Mouse (Mus musculus) kidney, postnatal 36 days (tissue): ENCODE results near the gene Dock6.
"Not testable (repeated sequence)": the region's sequence is repeated elsewhere in the genome, so short reads cannot be mapped to it uniquely, and the experiment has no call there.

Source experiments
- DNase-seq, 2 experiments: peaks; one replicate each; pipeline ENCODE4 v3.0.0; 2021 to 2022; ENCODE audit warnings: mixed read lengths in 2 of 2

Dock6 gene

DNA sequence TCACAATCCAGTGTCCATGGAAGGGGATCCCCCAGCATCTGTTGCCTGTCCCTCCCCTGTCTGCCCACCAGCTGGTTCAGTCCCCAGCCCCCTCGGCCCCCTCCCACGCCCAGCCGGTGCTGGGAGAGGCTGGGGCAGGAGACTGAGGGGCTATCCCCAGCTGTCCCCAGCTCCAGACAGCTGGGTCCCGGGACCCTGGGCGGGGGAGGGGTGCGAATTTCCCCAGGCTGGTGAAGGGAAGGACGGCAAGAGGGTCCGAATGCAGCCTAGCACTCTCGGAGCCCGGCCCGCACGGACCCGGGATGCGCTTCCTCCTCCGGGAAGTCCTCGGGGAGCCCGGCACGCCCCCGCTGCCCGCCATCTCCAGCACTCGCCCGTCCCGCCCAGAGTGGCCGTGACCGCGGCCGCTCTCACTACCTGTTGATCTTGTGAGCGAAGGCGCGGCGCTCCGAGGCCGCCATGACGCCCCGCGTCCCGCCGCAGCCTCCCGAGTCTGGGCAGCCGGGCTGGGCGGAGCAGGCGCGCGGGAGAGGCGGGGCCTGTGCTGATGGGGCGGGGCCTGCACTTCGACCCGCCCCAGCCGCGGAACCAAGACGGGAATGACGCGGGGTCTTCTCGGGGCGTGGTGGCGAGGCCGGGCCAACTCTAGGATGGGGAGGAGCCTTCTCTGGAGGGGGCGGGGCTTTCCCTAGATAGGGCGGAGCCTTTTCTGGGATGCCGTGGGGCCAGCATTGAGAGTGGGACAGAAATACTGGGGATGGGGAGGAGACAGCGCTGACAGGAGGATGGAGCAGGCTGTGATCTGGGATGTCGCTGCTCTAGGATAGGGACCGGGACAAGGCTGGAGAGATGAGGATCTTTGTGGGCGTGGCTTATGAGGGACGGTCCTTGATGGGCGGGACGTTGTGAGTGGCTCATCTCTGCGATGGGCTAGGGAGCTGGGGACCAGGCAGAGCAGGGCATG, at the start of gene Dock6:
Gene Dock6, minus strand, starts transcription at position 508 of the 964 bp plus-strand sequence.
- DNase-seq: peak; percentile 87 to 94

DNA sequence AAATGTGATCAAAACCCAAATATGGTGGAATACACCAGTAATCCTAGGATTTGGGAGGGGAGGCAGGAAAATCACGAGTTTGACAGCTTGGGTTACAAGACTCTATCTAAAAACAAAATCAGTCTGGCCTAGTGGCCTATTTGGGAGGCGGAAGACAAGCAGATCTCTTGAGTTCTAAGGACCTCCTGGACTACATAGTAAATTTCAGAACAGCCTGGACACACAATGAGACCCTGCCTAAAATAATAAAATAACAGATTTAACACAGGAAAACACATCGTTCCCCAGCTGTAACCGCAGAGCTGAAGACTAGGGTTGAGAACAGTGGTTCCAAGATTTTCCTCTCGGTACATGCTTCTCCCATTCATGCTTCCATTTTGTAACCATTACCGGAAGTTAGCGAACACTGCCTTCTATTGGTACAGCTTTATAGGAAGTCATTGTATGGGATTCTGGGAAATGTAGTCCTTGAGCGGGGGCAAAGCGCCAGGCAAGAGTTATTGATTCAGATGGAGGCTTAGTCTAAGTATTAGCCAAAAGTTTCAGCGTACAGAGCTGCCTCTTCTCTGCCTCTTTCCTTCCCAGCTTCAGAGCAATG, 48.9 kb upstream of the Dock6 start:
- DNase-seq: peak; percentile 79 to 82

DNA sequence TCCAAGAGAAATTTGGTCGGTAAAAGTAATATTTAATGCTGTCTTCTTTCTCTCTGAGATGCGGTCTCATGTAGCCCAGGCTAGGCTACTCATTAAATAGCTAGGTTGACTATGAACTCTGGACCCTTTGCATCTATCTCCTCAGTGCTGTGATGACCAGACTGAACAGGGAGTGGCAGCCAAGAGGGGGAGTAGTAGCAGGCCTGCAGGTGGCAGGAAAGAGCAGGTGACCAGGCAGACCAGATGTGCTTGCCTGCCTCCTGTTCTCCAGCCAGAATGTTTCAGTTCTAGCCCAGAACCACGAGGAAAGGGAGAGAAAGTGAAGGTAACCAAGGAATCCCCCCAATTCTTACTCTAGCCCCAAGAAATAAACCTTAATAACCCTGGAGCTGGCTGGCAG, 36.8 kb upstream of the Dock6 start:
- DNase-seq: peak in 1 of 2 experiments; percentile 59

DNA sequence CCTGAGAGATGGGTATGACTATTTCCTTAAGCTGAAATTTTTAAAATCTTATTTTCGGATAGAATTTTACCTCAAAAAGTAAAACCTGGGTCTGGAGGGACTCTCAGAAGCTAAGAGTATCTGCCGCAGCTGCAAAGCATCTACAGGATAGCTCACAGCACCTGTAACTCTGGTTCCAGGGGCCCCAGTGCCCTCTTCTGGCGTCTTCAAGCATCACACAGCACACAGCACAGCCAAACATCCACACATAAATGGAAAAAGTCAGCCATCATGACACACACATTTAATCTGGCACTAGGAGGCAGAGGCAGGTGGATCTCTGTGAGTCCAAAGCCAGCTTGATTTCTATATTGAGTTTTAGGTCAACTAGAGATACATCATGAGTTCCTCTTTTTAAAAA, 24.2 kb upstream of the Dock6 start:
- DNase-seq: peak in 1 of 2 experiments; percentile 33

DNA sequence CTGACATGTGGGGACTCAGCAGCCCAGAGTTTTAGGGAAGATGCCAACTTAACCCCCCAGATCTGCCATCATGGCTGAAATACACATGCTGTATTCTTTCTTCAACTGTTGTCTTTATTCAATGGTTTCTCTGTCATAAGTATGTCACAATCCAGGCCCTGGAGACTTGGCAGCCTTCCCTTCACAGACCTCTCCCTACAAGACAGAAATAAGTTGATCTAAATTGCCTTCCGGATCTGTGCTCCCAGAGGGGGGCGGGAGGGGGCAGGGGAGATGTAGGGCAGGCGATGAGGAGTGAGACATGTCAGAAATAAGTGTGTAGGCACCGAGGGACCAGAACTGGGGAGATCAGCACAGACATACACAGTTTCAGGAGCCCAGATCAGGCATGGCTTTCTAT, 19.8 kb upstream of the Dock6 start:
- no peak for DNase-seq

DNA sequence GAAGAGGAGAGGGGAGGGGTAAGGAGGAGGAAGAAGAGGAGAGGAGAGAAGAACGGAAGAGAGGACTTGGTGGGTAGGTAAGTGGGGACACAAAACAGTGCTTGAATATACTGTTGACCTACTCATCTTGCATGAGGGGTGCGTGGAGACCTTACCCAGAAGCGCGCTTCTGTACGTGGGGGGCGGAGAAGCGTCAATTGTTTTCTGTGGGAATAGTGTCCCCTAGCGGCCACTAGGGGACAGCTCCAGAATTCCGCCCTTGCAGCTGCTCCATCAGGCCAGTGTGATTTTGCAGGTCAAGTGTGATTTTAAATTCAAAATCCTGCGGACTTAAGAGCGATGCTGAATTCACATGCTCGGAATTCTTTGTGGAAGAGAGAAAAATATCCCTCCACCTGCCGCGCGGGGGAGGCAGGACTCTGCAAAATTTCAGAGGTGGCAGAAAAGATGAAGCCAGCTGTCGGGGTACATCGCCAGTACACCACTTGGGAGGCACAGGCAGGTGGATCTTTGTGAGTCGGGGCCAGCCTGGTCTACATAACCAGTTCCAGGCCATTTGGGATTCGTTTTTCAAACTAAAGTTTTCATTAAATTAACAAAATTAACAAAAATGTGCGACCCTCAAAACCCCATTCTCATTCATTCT, 18.6 kb upstream of the Dock6 start:
- peak; percentile 49 to 73 for DNase-seq

DNA sequence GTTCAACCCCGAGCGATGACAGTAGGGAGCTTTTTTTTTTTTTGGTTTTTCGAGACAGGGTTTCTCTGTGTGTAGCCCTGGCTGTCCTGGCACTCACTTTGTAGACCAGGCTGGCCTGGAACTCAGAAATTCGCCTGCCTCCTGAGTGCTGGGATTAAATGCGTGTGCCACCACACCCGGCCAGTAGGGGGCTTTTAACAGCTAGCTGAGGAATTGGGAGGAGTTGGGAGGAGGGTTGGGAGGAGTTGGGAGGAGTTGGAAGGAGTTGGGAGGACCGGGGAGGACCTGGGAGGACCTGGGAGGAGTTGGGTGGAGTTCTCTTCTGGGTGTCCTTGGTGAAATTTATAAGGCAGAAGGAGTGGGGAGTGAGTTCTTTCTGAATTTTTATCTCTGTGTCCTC, 16.9 kb upstream of the Dock6 start:
- DNase-seq: peak; percentile 73 to 87

DNA sequence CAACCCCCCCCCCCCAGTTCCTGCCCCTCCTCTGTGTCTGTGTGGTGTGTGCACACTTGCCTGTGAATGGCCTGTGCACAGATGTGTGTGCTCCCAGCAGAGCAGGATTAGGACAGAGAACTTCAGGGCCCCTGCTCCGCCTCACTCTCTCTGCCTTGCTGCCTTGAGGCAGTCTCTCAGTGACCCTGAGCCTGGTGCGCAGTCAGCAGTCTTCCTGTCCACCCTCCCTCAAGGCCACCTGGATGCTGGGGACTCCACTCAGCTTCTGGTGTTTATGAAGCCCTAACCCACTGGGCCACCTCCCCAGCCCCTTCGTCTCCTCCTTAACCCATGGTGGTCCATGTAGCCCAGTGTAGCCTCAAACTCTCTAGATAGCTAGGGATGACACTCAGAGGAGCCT, 15.3 kb upstream of the Dock6 start:
- DNase-seq: no peak

DNA sequence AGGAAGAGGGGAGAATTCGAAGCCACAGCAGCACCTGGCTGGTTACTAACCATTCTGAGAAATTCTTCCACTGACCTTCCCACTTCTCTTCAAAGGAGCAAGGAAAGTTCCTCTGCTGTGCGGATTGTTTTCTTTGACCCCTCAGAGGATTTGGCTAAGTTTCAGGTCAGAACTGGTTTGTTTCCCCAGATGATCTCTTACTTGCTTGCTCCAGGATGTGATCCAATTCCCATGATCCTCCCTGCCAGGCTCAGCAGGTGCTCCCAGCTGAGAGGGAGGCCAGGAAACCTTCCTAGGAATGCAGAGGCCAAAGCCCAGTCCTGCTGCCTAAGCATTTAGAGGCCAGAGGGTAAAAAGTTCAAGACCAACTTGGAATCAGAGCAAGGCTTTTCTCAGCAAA, 14.2 kb upstream of the Dock6 start:
- DNase-seq: peak; percentile 75 to 86

DNA sequence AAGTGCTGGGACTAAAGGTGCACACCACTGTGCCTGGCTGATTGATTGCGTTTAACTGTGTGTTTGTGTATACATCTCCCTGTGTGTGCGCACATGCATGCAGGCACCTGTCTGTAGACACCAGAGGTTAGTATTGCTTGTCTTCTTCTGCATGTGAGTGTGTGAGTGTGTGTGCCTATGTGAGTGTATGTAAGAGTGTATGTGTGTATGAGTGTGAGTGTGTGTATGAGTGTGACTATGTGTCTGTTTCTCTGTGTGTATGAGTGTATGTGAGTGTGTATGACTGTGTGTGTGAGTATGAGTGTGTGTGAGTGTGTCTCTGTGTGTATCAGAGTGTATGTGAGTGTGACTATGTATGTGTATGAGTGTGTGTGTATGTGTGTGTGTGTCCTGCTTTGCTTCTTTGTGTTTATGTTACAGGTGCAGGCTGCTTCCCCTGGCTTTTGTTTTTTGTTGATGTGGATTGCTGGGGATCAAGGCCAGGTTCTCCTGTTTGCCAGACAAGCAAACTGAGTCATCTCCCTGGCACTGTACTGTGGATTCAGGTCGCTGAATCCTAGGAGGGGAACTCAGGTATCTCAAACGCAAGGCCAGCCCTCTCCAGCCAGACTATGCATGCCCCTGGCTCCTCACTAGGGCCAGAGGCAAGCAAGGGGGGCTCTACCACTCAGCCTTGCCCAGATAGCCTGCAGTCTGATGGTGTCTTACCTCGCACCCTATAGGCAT, 13.4 kb upstream of the Dock6 start:
- no peak for DNase-seq

DNA sequence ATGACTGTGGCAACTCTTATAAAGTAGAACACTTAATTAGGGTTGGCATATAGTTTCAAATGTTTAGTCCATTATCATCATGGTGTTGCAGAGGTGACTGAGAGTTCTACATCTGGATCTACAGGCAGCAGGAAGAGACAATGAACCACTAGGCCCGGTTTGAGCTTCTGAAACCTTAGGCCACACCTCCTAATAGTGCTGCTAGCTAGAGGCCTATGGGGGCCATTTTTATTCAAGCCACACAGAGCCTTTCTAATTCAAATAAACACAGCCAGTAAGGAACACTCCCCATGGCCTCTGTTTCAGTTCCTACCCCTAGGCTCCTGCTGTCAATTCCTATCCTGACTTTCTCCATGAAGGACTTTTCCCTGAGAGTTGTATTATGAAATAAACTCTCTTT, 9.7 kb upstream of the Dock6 start:
- DNase-seq: no peak

DNA sequence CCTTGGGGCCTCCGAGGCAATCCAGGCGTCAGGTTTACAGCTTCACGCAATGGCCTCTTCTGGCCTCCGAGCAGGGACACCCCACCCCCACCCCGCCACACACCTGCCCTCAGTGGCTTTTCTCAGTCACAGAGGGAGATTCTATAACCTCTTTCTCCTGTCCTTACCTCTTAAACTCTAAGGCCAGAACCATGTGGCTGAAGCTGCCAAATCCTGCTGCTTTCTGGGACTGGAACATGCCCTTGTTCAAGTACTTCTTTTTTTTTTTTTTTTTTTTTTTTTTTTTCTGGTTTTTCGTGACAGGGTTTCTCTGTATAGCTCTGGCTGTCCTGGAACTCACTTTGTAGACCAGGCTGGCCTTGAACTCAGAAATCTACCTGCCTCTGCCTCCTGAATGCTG, 7.9 kb upstream of the Dock6 start:
- DNase-seq: not testable (repeated sequence)

DNA sequence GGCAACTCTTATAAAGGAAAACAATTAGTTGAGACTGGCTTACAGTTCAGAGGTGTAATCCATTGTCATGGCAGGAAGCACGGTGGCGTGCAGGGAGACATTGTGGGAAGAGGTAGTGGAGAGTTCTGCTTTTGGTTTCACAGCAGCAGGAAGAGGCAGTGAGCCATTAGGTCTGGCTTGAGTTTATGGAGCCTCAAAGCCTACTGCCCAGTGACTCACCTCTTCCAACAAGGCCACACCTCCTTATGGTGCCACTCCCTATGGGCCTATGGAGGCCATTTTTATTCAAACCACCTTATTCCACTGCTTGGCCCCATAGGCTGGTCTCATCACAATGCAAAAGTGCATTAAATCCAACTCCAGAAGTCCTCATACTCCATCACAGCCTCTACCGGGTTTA, 7.2 kb upstream of the Dock6 start:
- no peak for DNase-seq

DNA sequence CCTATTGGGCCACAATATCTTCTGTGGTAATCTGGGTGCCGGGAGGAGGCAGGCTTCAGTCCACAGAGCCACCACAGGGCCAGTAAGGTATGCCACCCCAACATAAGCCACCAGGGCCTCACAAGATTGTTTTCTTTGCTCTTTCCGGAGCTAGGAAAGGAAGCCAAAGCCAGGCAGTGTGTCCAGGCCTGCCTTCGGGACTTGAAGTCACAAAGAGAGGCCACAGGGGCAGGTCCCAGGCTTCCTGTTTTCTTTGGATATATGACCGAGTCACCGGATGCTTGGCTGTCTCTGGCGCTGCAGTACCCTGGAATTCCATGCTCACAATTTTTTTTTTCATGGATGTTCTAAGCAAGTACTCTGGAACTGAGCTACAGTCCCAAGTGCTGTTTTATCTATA, 5.6 kb upstream of the Dock6 start:
- DNase-seq: peak; percentile 84 to 91

DNA sequence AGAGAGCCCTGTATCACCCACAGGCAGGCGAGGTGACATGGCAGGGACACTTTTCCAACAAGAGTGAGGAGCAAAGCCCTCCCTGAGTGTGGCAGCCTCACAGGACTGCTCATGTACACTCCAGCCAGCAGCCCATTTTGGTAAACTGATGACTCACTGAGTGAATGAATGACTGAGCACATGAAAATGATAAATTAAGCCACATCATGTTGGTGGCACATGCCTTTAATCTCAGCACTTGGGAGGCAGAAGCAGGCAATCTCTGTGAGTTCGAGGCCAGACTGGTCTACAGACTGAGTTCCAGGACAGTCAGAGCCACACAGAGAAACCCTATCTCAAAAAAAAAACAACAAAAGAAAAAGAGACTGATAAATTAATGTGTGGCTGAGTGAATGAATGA, 5.1 kb upstream of the Dock6 start:
- no peak for DNase-seq

DNA sequence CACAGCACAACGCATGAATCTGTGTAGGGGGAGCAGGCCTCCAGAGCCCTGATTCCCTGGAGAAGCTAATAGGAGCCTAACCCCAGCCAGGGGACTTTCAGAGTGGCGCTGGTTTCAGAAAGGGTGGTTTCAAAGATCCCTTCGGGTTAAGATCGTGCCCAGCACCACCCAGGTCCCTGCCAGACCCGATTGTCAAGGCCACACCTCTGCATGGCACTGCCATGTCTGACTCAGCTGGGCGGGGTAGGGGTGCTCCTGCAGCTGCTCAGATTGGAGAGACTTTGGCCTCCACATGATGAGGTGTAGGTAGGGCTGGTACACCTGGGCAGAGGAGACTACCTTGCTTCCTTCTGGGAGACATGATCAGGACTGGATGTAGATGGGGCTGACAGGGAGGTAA, 2.5 kb upstream of the Dock6 start:
- DNase-seq: no peak

DNA sequence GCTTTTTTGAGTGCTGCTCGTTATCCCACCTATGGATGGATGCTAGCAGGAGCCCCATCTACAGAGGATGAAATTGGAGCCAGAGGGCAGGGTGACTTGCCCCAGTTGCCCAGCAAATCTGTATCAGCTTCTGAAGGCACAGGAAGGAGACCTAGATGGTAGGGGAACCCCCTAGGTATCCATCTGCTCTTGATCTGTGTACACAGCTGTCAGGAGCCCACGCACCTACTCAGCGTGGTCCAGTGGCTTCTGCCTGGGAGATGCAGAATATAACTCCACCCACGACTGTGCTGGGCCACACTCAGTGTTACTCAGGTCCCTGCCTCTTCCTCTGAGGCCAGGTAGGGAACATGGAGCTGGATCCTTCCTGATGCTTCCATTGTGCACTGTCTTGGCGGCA, 1.5 kb upstream of the Dock6 start:
- DNase-seq: no peak

DNA sequence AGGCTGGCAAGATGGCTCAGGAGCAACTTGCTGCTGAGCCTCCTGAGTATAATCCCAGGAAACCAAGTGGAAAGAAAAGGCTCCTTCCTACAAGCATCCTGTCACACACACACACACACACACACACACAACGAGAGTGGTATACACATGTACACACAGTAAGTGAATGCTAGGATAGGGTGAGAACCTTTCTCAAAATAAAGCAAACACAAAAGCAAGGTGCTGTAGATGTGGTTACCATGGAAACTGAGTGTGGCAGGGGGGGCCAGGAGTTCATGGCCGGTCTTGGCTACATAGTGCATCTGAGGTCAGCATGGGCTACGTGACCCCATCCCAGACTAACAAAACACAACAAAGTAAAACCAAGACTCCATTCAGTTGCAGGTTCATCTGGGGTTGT, 1.4 kb downstream of the Dock6 start:
- DNase-seq: no peak

DNA sequence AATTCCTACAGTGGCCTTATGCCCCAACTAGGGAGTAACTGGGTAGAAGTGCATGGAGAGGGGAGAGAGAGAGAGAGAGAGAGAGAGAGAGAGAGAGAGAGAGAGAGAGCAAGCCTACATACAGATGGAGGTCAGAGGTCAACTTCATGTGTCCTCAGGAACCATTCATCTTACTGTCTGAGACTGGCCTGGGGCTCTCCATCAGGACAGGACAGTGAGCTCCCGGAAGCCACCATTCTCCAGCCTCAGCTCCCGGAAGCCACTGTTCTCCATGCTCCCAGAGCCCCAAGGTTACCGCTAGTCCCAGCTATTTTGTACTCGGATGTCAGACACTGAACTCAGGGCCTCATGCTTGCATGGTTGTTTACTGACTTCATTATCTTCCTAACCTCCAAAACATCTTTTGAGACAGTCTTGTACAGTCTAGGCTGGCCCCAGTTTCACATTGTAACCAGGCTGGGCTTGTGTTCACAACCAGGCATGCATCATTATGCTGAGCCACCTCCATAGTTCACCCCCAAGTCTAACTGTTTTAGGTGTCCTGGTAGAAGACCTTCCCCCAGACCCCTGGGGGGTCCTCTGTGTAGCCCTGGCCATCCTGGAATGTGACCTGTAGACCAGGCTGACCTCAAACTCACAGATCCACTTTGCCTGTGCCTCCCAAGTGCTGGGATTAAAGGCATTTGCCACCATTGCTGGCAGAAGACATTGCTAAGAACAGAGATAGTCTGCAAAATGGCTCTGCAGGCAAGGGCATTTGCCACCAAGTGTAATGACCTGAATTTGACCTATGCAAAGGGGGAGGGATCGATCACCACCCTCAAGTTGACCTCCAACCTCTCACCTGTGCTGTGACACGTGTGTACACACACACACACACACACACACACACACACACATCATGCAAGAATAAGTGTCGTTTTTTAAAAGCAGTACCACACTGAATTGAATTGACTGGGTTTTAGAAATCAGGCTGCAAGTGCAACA, 2.5 kb downstream of the Dock6 start:
- peak in 1 of 2 experiments; percentile 47 for DNase-seq

DNA sequence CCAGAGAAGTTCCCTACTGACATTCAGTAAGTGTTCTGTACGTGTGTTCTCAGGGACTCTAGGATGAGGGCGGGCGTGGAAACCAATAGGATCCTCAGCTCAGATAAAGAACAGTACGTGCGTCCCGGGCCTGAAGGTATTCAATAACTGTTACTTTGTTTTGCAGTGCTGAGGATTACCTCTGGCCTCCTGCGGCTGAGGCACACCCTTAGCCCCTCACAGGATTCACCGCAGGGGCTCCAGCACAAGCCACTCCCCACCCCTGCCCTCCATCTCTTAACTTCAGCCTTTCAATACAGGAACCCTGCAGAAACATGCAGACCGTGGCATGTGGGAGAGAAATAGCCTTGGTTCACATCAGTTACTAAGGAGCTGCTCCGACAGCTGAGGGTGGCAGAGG, 4.5 kb downstream of the Dock6 start:
- DNase-seq: no peak

DNA sequence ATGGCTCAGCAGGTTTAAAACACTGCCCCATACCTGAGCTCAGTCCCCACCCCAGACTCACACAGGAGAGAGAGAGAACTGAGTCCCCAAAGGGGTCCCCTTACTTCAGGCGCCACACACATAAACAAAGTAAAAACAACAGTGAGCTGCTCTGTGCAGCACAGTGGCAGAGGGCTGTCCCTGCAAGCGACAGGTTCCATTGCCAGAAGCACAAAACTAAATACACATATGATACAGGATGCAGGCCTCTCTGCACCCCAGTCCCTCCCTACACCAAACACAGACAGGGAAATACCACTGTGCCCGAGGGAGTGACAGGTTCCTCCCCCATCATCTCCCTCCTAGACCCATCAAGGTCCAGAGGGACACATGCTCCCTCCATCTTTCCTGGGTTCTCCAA, 5.0 kb downstream of the Dock6 start:
- no peak for DNase-seq
